Mouse (Mus musculus) neural tube, embryonic 12.5 days (tissue): ENCODE measurements around the gene Med12. TPM values are rescaled to one million over a fixed set of nuclear protein-coding genes. Genes with fewer than 3 reads are reported as not detected.

Source experiments
- ATAC-seq: fragments of 200-750 bp; cut with Nextera tagmentation; 2 replicates; pipeline ENCODE4 v1.8.0; 2017; ENCODE audit warnings: low read depth, mild to moderate bottlenecking, moderate TSS enrichment, moderate library complexity; ENCODE audit not compliant: low FRiP score
- H3K27ac ChIP-seq: fragments of 300-500 bp; sonication (generic); 2 replicates; pipeline ENCODE4 v1.5.1; 2016
- H3K27me3 ChIP-seq: fragments of 300-500 bp; sonication (generic); replicated peaks from 2 replicates; pipeline ENCODE4 v1.6.1; 2016; ENCODE audit warnings: mild to moderate bottlenecking
- H3K36me3 ChIP-seq: fragments of 300-500 bp; sonication (generic); 2 replicates; pipeline ENCODE4 v1.6.1; 2016; ENCODE audit warnings: mild to moderate bottlenecking
- H3K4me1 ChIP-seq: fragments of 300-500 bp; sonication (generic); 2 replicates; pipeline ENCODE4 v1.6.1; 2016
- H3K4me2 ChIP-seq: fragments of 300-500 bp; sonication (generic); replicated peaks from 2 replicates; pipeline ENCODE4 v1.6.1; 2016; ENCODE audit warnings: mild to moderate bottlenecking
- H3K4me3 ChIP-seq: fragments of 300-500 bp; sonication (generic); 2 replicates; pipeline ENCODE4 v1.5.1; 2016
- H3K9ac ChIP-seq: fragments of 300-500 bp; sonication (generic); 2 replicates; pipeline ENCODE4 v1.6.1; 2016; ENCODE audit warnings: mild to moderate bottlenecking
- H3K9me3 ChIP-seq: fragments of 300-500 bp; sonication (generic); 2 replicates; pipeline ENCODE4 v1.6.1; 2016; ENCODE audit warnings: mild to moderate bottlenecking
- WGBS: fragments of 180-500 bp; shearing (Covaris S2); methylation state at CpG from one replicate; pipeline ENCODE4 v1.1.7; 2016; 5-methylcytosine and 5-hydroxymethylcytosine counted together
- polyA plus RNA-seq: library from polyadenylated mRNA; unstranded; fragments of >200 nt; fragmentation: Nextera tagmentation; extraction: Ambion mirVana; gene quantifications from 2 replicates; pipeline ENCODE4 v1.2.1, GENCODE M21; 2016

Gene Med12
- polyA plus RNA-seq, 1 experiment from 2014 or later, result 40.2 TPM

GRCm38 (mm10) chrX:101346475-101346874, 72.6 kb downstream of the Med12 start:
- H3K27me3 ChIP-seq, result no peaks in the 10 kb centered on the region
- no peaks in the 10 kb centered on the region for H3K36me3 ChIP-seq
- H3K9ac ChIP-seq, result no peak overlapping the region
- H3K4me3 ChIP-seq, result no peak overlapping the region
- no peak for ATAC-seq
- no peaks in the 10 kb centered on the region for H3K4me1 ChIP-seq
- WGBS, result 67% methylated on average over 4 of the region's 4 CpGs
- no peak overlapping the region for H3K4me2 ChIP-seq
- H3K27ac ChIP-seq, result no peak overlapping the region
- H3K9me3 ChIP-seq, result no peaks in the 10 kb centered on the region

Other genes with a start within 250 kb of the Med12 start
- gene Tex11, start 214.4 kb upstream of the Med12 start, polyA plus RNA-seq, result 0.11 TPM in 1 of 2 replicates, not detected in the other
- 0.78 and 0.94 TPM in 2 replicates for gene Slc7a3, start 188.0 kb upstream of the Med12 start, polyA plus RNA-seq
- gene Snx12, start 51.5 kb upstream of the Med12 start, polyA plus RNA-seq, result 48.4 and 53.0 TPM in 2 replicates
- 1.5 and 1.7 TPM in 2 replicates for gene Foxo4, start 19.5 kb upstream of the Med12 start, polyA plus RNA-seq
- not detected in 2 replicates for gene Gm614, start 10.0 kb upstream of the Med12 start, polyA plus RNA-seq
- 3.8 and 5.0 TPM in 2 replicates for gene Il2rg, start 5.8 kb upstream of the Med12 start, polyA plus RNA-seq
- not detected in 2 replicates for gene Gm20489, start 5.0 kb upstream of the Med12 start, polyA plus RNA-seq
- 32.5 and 32.8 TPM in 2 replicates for gene Nlgn3, start 25.1 kb downstream of the Med12 start, polyA plus RNA-seq
- 0.22 and 0.29 TPM in 2 replicates for gene Gjb1, start 102.3 kb downstream of the Med12 start, polyA plus RNA-seq
- gene Zmym3, start 146.8 kb downstream of the Med12 start, polyA plus RNA-seq, result 37.7 and 41.7 TPM in 2 replicates
- 494 and 516 TPM in 2 replicates for gene Nono, start 155.3 kb downstream of the Med12 start, polyA plus RNA-seq
- 6.1 and 7.2 TPM in 2 replicates for gene Itgb1bp2, start 175.1 kb downstream of the Med12 start, polyA plus RNA-seq